Mouse (Mus musculus): ENCODE results near the gene Spon1. TPM values are rescaled to one million over a fixed set of nuclear protein-coding genes. Genes with fewer than 3 reads are reported as not detected.

Spon1 gene
- polyA plus RNA-seq, 1 experiment, result 0.65 TPM

DNA sequence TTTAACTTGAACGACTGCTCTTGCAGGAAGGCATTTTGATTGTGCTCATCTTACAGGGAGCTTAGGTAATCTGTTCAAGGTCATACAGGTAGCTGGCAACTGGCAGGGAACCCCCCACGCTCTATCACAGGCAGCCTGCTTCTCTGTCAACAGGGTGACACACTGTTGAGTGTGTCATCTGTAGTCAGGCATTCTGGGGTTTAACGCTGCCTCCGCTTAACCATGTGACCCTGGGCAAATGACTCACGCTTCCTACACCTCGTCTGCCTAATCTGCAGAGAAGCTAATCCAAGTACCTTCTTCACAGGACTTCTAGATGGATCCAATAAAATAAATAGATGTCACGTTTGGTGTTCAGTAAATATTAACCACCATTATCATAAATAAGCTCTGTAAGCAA, 26.6 kb upstream of the Spon1 start:
- H3K27ac ChIP-seq (ENCODE audit: control insufficient read depth, insufficient read depth, low read depth, low read length, poor library complexity), result no peak overlapping the region
- H3K4me1 ChIP-seq (ENCODE audit: control insufficient read depth, insufficient read depth, low read length), result no peaks in the 10 kb centered on the region
- TF ChIP-seq CTCF (IDR thresholded peaks at IDR 0.05; ENCODE audit: control insufficient read depth, insufficient read depth, low read length) (no peak), POLR2A (IDR thresholded peaks at IDR 0.05; ENCODE audit: borderline replicate concordance, control insufficient read depth, low read depth, low read length) (no peak)
- WGBS, result 72% methylated on average over 7 of the region's 7 CpGs
- H3K4me3 ChIP-seq (replicated peaks; ENCODE audit: control insufficient read depth, low read depth, low read length), result no peak overlapping the region

DNA sequence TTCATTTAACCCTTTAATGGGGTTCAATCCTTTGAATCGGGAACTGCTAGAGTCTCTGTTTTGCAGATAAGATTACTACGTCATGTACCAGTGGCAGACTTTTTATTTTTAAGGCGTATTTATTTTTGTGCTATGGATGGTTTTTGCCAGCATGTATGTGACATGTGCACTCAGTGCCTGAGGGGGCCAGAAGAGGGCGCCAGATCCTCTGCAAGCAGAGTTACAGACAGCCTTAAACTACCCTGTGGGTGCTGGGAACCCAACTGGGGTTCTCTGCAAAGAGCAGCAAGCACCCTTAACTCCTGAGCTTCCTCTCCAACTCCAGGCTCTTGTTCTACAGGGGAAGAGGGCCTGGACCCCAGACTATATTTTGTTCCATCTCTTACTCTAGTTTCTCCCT, 23.2 kb upstream of the Spon1 start:
- no peak overlapping the region for H3K27ac ChIP-seq (ENCODE audit: control insufficient read depth, insufficient read depth, low read depth, low read length, poor library complexity)
- TF ChIP-seq CTCF (IDR thresholded peaks at IDR 0.05; ENCODE audit: control insufficient read depth, insufficient read depth, low read length), result no peak; the same call in 1 of the 2 replicates
- no peak for TF ChIP-seq POLR2A (IDR thresholded peaks at IDR 0.05; ENCODE audit: borderline replicate concordance, control insufficient read depth, low read depth, low read length)
- 81% methylated on average over 4 of the region's 4 CpGs for WGBS

DNA sequence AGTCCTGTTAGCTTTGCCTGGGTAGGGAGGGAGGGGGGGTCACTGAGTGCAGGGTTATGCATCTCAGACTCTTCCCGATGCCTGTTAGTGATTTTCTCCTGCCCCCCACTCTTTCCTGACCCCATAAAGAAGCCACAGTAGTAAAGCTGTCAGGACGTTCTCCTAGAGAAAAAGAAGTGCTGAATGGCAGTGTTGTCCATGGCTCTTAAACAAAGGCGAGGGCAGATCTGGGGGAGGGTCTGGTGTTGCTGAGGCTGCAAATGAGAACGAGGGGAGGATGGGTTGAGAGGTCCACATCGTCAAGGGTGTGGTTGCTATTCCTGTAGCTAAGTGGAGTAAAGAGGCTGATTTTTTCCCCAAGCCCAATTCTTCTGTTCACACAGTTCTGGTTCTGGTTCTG, 21.8 kb upstream of the Spon1 start:
- 78% methylated on average over 5 of the region's 5 CpGs for WGBS
- no peak overlapping the region for H3K4me3 ChIP-seq (replicated peaks; ENCODE audit: control insufficient read depth, low read depth, low read length)
- H3K27ac ChIP-seq (ENCODE audit: control insufficient read depth, insufficient read depth, low read depth, low read length, poor library complexity), result no peak overlapping the region
- no peaks in the 10 kb centered on the region; the same call in 1 of the 2 replicates for H3K4me1 ChIP-seq (ENCODE audit: control insufficient read depth, insufficient read depth, low read length)
- TF ChIP-seq CTCF (IDR thresholded peaks at IDR 0.05; ENCODE audit: control insufficient read depth, insufficient read depth, low read length), result no peak
- TF ChIP-seq POLR2A (IDR thresholded peaks at IDR 0.05; ENCODE audit: borderline replicate concordance, control insufficient read depth, low read depth, low read length), result no peak

More for the DNA sequence above, 23.2 kb upstream of the Spon1 start:
- Histone ChIP-seq H3K4me1 (ENCODE audit: control insufficient read depth, insufficient read depth, low read length) (no peaks in the 10 kb centered on the region; the same call in 1 of the 2 replicates), H3K4me3 (replicated peaks; ENCODE audit: control insufficient read depth, low read depth, low read length) (no peak overlapping the region)

DNA sequence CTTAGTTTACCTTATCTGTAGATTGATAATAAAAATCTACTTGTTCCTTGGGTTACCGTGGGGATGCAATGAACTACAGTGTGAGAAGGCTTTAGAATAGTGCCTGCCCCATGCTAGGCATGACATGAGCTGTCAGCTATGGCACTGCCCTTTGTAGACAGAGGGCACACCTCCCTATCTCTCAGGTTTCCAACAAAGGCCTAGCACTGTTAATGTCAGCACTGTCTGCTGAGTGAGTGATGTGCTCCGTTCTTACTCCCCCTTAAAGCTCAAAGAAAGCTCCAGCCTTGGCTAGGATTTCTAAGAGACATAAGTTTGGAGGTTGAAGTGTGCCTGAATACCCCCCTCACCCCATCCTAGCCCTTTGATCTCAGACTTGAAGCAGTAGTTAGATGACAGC, 9.2 kb upstream of the Spon1 start:
- TF ChIP-seq POLR2A (IDR thresholded peaks at IDR 0.05; ENCODE audit: borderline replicate concordance, control insufficient read depth, low read depth, low read length) (no peak), CTCF (IDR thresholded peaks at IDR 0.05; ENCODE audit: control insufficient read depth, insufficient read depth, low read length) (no peak)
- H3K4me3 ChIP-seq (replicated peaks; ENCODE audit: control insufficient read depth, low read depth, low read length), result no peak overlapping the region
- H3K4me1 ChIP-seq (ENCODE audit: control insufficient read depth, insufficient read depth, low read length), result no peaks in the 10 kb centered on the region
- no peak overlapping the region for H3K27ac ChIP-seq (ENCODE audit: control insufficient read depth, insufficient read depth, low read depth, low read length, poor library complexity)
- 82% methylated on average over 2 of the region's 2 CpGs for WGBS

DNA sequence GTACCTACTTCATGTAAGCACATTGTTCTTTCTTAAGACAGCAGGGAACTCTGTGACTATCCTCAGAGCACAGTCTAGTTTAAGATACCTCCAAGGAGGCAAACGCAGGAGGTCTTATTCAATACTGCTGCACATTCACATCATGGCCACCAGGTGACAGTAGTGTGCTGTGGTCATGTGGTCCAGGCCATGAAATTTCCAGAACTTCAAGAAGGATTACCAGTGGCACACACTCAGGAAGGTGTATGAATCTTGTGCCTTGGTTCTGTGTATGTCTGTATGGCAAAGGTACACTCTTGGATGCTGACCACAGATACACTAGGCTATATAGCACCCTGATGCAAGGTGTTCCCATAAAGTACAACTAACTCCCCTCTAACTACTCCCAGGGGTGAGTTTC, 6.6 kb upstream of the Spon1 start:
- Histone ChIP-seq H3K4me1 (ENCODE audit: control insufficient read depth, insufficient read depth, low read length) (no peaks in the 10 kb centered on the region), H3K27ac (ENCODE audit: control insufficient read depth, insufficient read depth, low read depth, low read length, poor library complexity) (no peak overlapping the region), H3K4me3 (replicated peaks; ENCODE audit: control insufficient read depth, low read depth, low read length) (no peak overlapping the region)
- WGBS, result 5% methylated on average over 1 of the region's 1 CpGs
- peak; percentile 79 for TF ChIP-seq CTCF (IDR thresholded peaks at IDR 0.05; ENCODE audit: control insufficient read depth, insufficient read depth, low read length)
- no peak for TF ChIP-seq POLR2A (IDR thresholded peaks at IDR 0.05; ENCODE audit: borderline replicate concordance, control insufficient read depth, low read depth, low read length)

DNA sequence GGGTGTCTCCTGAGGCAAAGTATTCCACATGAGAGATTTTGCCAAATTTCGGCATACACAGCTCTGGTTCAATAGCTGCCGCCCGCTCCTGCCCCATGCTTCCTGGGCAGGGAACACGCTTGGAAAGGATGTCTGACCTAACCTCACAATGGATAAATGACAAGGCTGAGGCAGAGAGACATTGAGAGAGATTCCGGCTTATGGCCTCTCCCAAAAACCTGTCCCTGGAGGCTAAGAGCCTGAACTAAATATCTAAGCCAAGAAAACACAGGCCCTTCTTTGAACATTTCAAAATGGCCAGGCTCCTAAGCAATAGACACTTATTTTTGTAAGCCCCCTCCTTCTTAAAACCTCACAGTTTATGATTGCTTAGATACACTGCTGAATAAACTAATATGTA, 665 bp upstream of the Spon1 start:
- no peak for TF ChIP-seq POLR2A (IDR thresholded peaks at IDR 0.05; ENCODE audit: borderline replicate concordance, control insufficient read depth, low read depth, low read length)
- TF ChIP-seq CTCF (IDR thresholded peaks at IDR 0.05; ENCODE audit: control insufficient read depth, insufficient read depth, low read length), result no peak
- no peak overlapping the region for H3K27ac ChIP-seq (ENCODE audit: control insufficient read depth, insufficient read depth, low read depth, low read length, poor library complexity)
- WGBS, result 77% methylated on average over 5 of the region's 5 CpGs
- no peaks in the 10 kb centered on the region for H3K4me1 ChIP-seq (ENCODE audit: control insufficient read depth, insufficient read depth, low read length)
- H3K4me3 ChIP-seq (replicated peaks; ENCODE audit: control insufficient read depth, low read depth, low read length), result no peak overlapping the region

DNA sequence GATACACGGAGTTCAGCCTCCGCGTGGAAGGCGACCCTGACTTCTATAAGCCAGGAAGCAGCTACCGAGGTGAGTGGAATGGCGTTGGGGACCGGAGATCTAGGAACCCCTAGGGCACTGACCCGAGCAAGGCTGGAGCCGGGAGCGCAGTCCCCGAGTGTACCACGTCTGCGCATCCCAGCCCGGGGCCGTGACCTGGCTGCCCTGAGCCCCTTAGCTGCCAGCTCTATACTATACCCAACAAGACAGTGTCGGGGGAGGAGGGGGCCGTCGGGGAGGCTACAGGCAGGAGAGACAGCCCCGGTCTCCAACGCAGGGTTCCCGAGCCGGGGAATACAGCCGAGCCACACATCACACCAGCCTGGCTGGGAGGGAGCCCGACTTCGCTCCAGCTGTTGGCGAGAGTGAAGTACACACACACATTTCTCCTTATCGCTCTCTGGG, 722 bp downstream of the Spon1 start:
- TF ChIP-seq CTCF (IDR thresholded peaks at IDR 0.05; ENCODE audit: control insufficient read depth, insufficient read depth, low read length) (no peak), POLR2A (IDR thresholded peaks at IDR 0.05; ENCODE audit: borderline replicate concordance, control insufficient read depth, low read depth, low read length) (no peak)
- WGBS, result 10% methylated on average over 27 of the region's 27 CpGs
- Histone ChIP-seq H3K4me1 (ENCODE audit: control insufficient read depth, insufficient read depth, low read length) (no peaks in the 10 kb centered on the region), H3K4me3 (replicated peaks; ENCODE audit: control insufficient read depth, low read depth, low read length) (no peak overlapping the region), H3K27ac (ENCODE audit: control insufficient read depth, insufficient read depth, low read depth, low read length, poor library complexity) (no peak overlapping the region)

DNA sequence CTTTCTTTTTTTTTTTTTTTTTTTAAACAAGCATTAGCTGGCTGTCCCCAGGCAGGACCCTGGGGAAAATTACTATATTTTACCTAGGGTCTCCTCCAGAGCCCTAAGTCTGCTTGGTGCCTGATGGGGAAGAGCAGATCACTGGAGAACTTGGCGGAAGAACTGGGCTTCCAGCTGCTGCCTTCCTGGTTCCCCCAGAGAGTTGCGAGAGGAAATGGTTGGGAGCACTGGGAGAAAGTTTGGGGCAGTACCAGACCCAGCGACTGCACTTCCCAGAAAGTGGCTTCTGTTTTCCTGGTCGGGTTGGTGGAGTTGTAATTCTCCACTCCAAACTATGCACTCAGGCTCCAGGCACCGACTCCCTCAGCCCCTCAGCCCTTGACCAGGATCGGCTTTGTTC, 1.7 kb downstream of the Spon1 start:
- WGBS, result 69% methylated on average over 6 of the region's 6 CpGs
- Histone ChIP-seq H3K4me1 (ENCODE audit: control insufficient read depth, insufficient read depth, low read length) (no peaks in the 10 kb centered on the region), H3K4me3 (replicated peaks; ENCODE audit: control insufficient read depth, low read depth, low read length) (no peak overlapping the region), H3K27ac (ENCODE audit: control insufficient read depth, insufficient read depth, low read depth, low read length, poor library complexity) (no peak overlapping the region)
- TF ChIP-seq POLR2A (IDR thresholded peaks at IDR 0.05; ENCODE audit: borderline replicate concordance, control insufficient read depth, low read depth, low read length) (no peak), CTCF (IDR thresholded peaks at IDR 0.05; ENCODE audit: control insufficient read depth, insufficient read depth, low read length) (no peak)
